Mouse (Mus musculus): Measurements from ENCODE around the gene Wdr4.
"Not testable (repeated sequence)": the region's sequence is repeated elsewhere in the genome, so short reads cannot be mapped to it uniquely, and the experiment has no call there.

GRCm38 (mm10) chr17:31552601-31553000 is 32.8 kb upstream of the Wdr4 start:
- not testable (repeated sequence) for TF ChIP-seq NANOG (IDR thresholded peaks at IDR 0.05; ENCODE audit: borderline replicate concordance, low read length); CTCF (conservative IDR thresholded peaks at IDR 0.05; ENCODE audit: low read length); POU5F1 (IDR thresholded peaks at IDR 0.05; ENCODE audit: borderline replicate concordance, low read length)

Data from E14TG2a.4 (cell line).